Mouse (Mus musculus) MN1 (cell line): Measurements from ENCODE around the gene Xlr.

Experiments
- DNase-seq: peaks from one replicate; pipeline ENCODE4 v3.0.0-alpha.2; 2016; ENCODE audit warnings: low spot score

The Xlr gene

DNA sequence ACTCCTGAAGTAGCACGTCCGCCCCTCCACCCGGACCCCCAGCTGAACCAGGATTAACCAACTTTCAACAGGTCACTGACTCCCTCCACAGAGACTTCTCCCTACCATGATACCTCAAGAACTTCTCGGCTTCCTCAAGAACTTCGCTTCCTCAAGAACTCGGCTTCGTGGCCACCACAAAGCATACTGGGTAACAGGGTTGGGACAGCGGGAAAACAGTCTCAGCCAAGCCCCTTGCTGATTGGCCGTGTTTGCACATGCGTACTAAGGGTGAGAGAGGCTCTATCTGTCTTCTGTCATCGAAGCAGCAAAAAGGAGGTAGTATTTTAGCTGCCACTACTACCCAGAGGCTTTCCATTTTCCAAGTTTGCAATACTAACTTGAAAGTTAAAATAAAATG is at the start of gene Xlr:
Xlr (minus strand) TSS at position 188 of the 400 bp plus-strand sequence.
- peak; percentile 67 for DNase-seq

DNA sequence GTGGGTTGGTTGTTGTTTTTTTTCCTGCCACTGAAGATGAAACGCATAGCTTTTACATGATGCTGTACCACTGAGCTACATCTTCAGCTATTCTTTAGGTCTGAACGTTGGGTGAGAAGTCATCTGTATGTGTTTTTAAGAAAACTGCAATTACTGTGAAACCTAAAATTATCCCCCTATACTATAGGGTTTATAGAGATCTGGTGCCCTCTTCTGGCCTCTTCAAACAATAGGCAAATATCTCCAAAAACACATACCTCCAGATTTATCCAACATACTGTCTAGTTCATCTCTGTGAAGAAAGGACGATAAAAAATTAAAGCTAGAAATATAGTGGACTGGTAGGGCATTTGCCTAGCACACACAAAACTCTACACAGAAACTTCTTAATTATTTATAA is 1.6 kb upstream of the Xlr start:
- DNase-seq = peak; percentile 15

DNA sequence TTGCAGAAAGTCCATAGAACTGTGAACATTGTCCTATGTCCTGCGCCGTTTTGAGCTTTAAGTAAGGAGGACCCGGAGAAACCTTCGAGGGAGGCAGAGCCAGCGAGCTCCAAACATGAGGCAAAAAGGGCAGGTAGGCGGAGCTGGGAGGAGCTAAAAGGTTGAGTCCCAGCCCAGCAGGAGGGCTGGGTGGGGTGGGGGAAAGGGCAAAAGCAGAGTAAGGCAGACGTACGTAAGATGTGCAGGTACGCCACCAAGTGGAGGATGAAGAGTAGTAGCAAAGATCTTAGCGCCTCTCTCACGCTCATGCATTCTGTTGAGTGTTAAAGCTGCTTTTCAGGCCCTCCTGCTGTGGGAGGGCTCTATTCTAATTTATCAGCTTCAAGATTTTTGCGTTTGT is 21.2 kb downstream of the Xlr start, which contains the start of gene Zfp36l3:
Zfp36l3 (minus strand) TSS at position 119 of the 400 bp plus-strand sequence.
- DNase-seq = no peak

DNA sequence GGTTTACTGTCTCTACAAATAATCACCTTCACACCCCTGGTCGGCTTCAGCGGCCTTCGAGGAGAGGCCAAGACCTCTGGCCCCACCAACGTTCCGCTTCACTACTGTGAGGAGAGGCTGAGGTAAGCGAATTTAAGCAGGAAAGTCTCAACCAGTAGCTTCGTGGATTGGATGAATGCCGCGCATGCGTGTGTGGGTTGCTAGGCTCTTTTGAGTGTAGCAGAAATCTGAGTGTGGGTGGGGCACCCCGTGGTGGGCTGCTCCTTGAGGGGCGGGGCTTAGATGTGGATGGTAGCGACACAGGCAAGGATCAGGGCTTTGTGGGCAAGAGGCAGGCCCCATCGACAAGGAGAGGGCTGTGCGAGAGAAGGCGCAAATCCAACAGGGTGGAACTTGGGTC is 39.8 kb downstream of the Xlr start, which contains the start of gene 1700013H16Rik:
1700013H16Rik (minus strand) TSS at position 96 of the 400 bp plus-strand sequence.
- DNase-seq = no peak

DNA sequence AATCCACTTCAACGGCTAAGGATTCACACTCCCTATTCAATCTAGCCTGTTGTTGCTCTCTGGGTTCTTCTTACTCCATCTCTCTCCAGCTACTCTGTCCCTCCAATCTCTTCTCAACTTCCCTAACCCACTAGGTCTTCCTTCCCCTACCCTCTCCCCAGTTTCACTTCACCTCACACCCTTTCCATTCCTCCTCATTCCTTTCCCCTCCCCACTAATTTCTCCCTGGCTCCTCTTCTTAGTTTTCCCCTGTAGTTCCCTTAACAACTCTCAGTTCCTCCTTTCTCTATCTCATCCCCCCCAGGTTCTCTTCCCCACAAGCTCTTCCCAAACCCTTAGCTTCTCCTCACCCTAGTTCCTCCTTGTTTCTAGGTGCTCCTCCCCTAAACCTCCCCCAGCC is 44.7 kb downstream of the Xlr start:
- no peak for DNase-seq

DNA sequence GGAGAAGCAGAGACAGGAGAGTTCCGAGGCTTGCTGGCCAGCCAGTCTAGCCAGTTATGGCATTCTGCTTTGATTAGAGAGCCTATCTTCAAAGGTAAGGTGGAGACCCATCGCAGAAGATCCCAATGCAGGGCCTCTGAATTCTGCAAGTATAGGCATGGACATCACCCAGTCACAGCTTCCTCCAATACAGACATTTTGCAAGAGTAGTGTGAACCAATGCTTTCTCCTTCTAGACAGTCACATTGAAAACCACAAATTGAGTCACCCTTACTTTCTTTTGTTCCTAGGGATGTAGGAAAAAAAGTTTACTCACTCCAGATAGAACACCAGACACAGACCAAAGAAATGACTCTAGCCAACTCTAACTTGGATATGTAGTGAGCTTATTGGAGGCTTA is 68.5 kb downstream of the Xlr start:
- no peak for DNase-seq
